Mouse (Mus musculus) central nervous system, embryonic 11.5 days (tissue): ENCODE measurements around the gene Nxt1. TPM values are rescaled to one million over a fixed set of nuclear protein-coding genes. Genes with fewer than 3 reads are reported as not detected.

Source experiments
- polyA plus RNA-seq: library from polyadenylated mRNA; depleted of rRNA; stranded (reverse); fragments of >200 nt; gene quantifications from 2 replicates; pipeline ENCODE4 v1.2.3, GENCODE M21; 2012; rRNA removed

The Nxt1 gene
- polyA plus RNA-seq: 87.5 and 93.2 TPM in 2 replicates

GRCm38 (mm10) chr2:148672199-148673096 lies at the start of gene Nxt1:
Gene Nxt1, plus strand, starts transcription at chr2:148672601.

GRCm38 (mm10) chr2:148680775-148681291 lies 8.4 kb downstream of the Nxt1 start, which contains the start of gene Gzf1:
Gene Gzf1, plus strand, starts transcription at chr2:148681023.

Other genes with a start within 250 kb of the Nxt1 start
- 4.4 and 8.6 TPM in 2 replicates for gene Cd93, start 229.0 kb upstream of the Nxt1 start, polyA plus RNA-seq
- 22.0 and 24.8 TPM in 2 replicates for gene Gzf1, start 8.4 kb downstream of the Nxt1 start, polyA plus RNA-seq
- gene Napb, start 59.9 kb downstream of the Nxt1 start, polyA plus RNA-seq: 8.4 and 12.1 TPM in 2 replicates
- not detected in 2 replicates for gene Cstl1, start 77.8 kb downstream of the Nxt1 start, polyA plus RNA-seq
- gene Cst11, start 98.9 kb downstream of the Nxt1 start, polyA plus RNA-seq: not detected in 2 replicates
- gene 8030411F24Rik, start 109.4 kb downstream of the Nxt1 start, polyA plus RNA-seq: not detected in 2 replicates
- not detected in 2 replicates for gene Cst12, start 116.8 kb downstream of the Nxt1 start, polyA plus RNA-seq
- gene Cst8, start 126.2 kb downstream of the Nxt1 start, polyA plus RNA-seq: not detected in 2 replicates
- not detected in 2 replicates for gene Cst13, start 147.5 kb downstream of the Nxt1 start, polyA plus RNA-seq
- gene Cst9, start 162.5 kb downstream of the Nxt1 start, polyA plus RNA-seq: not detected in 2 replicates
- not detected in 2 replicates for gene 9230104L09Rik, start 192.4 kb downstream of the Nxt1 start, polyA plus RNA-seq
- gene Cst3, start 203.1 kb downstream of the Nxt1 start, polyA plus RNA-seq: 335 and 376 TPM in 2 replicates